Mouse (Mus musculus): Measurements from ENCODE around the gene Gcnt2.

DNA sequence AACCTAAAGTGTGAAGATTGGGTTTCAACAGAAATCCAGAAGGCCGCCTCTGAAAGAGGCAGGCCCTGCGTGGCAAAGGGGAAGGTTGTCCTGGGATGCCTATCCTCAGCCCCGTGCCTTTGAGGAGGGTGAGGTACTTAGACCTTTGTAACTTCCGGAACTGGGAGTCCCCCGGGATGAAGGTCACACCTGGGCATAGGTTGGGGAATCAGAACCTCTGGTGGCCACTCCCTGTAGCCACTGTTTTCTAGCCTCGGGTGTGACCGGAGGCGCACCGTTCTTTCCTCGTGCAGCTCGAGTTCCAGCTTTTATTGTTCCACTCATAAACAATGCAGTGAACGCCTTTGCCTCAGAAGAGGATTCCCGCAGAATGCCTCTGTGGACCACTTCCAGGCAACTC, 7.6 kb upstream of the Gcnt2 start:
- TF ChIP-seq CHD2 (IDR thresholded peaks at IDR 0.05; ENCODE audit: low read depth, low read length) = no peak
- TF ChIP-seq HCFC1 (IDR thresholded peaks at IDR 0.05; ENCODE audit: borderline replicate concordance, insufficient read depth, low read length) = no peak
- no peak for TF ChIP-seq ZNF384 (IDR thresholded peaks at IDR 0.05; ENCODE audit: low read depth, low read length)
- no peak for TF ChIP-seq MAFK (IDR thresholded peaks at IDR 0.05; ENCODE audit: insufficient read depth, low read depth, low read length)
